Mouse (Mus musculus): ENCODE data around the gene Sepsecs. TPM values are rescaled to one million over a fixed set of nuclear protein-coding genes. Genes with fewer than 3 reads are reported as not detected.

Gene Sepsecs
- polyA plus RNA-seq, 1 experiment: not detected

DNA sequence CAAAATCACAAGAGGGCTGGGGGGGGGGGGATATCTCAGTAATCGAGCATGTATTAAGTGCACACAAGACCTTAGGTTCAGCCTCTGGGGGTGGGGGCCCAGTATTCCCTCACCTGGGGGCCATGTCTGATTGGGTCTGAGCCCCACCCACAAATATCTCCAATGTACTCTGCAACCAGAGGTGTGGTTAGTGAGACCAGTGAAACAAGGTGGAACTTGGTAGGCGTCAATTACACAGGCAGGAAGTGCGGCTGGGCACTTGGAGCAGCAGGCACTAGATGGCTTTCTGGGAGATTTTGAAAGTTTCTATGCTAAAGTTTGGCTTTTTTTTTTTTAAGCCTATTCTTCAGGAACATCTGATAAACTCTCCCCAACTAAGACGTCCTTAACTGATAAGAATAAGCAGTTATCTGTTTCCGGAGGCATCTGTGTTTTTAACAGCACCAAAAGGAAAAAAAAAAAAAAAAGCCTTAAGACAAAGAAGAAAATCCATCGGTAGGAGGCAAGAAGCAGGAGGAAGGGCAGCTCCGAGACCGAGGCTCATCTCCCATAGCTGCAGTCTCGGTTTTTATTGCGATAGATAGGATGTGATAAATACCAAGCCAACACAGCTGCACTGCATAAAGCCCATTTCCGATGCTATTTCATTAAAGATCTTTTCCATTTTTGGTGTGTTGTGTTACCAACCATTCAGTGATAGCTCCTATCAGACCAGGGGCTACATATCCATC is 33.3 kb downstream of the Sepsecs start:
- Histone ChIP-seq H3K4me3 (ENCODE audit: insufficient read depth, low read depth, low read length) (no peak overlapping the region), H3K4me1 (ENCODE audit: control insufficient read depth, insufficient read depth, low read length) (peaks cover 4% of the 10 kb centered on the region; the same call in 1 of the 2 replicates), H3K27ac (ENCODE audit: insufficient read depth, low read depth, low read length) (no peak overlapping the region)
- WGBS: 61% methylated on average over 11 of the region's 11 CpGs
- TF ChIP-seq POLR2A (IDR thresholded peaks at IDR 0.05; ENCODE audit: insufficient read depth, low read depth, low read length): no peak
- no peak for TF ChIP-seq CTCF (IDR thresholded peaks at IDR 0.05; ENCODE audit: insufficient read depth, low read depth, low read length)

GRCm38 (mm10) chr5:52634017-52634416 is 35.5 kb downstream of the Sepsecs start:
- H3K4me3 ChIP-seq (ENCODE audit: insufficient read depth, low read depth, low read length): no peak overlapping the region
- TF ChIP-seq CTCF (IDR thresholded peaks at IDR 0.05; ENCODE audit: insufficient read depth, low read depth, low read length) (peak; percentile 36; the same call in 1 of the 2 replicates), POLR2A (IDR thresholded peaks at IDR 0.05; ENCODE audit: insufficient read depth, low read depth, low read length) (no peak)
- WGBS: 25% methylated on average over 8 of the region's 8 CpGs

GRCm38 (mm10) chr5:52630541-52630940 is 39.0 kb downstream of the Sepsecs start:
- Histone ChIP-seq H3K4me3 (ENCODE audit: insufficient read depth, low read depth, low read length) (no peak overlapping the region), H3K4me1 (ENCODE audit: control insufficient read depth, insufficient read depth, low read length) (peaks cover 11% of the 10 kb centered on the region), H3K27ac (ENCODE audit: insufficient read depth, low read depth, low read length) (no peak overlapping the region)
- TF ChIP-seq POLR2A (IDR thresholded peaks at IDR 0.05; ENCODE audit: insufficient read depth, low read depth, low read length): no peak
- no peak for TF ChIP-seq CTCF (IDR thresholded peaks at IDR 0.05; ENCODE audit: insufficient read depth, low read depth, low read length)
- 100% methylated on average over 1 of the region's 1 CpGs for WGBS

More at GRCm38 (mm10) chr5:52634017-52634416, 35.5 kb downstream of the Sepsecs start:
- Histone ChIP-seq H3K4me1 (ENCODE audit: control insufficient read depth, insufficient read depth, low read length) (peaks cover 4% of the 10 kb centered on the region; the same call in 1 of the 2 replicates), H3K27ac (ENCODE audit: insufficient read depth, low read depth, low read length) (no peak overlapping the region)

GRCm38 (mm10) chr5:52629214-52629613 is 40.3 kb downstream of the Sepsecs start:
- 81% methylated on average over 6 of the region's 6 CpGs for WGBS
- Histone ChIP-seq H3K27ac (ENCODE audit: insufficient read depth, low read depth, low read length) (no peak overlapping the region), H3K4me3 (ENCODE audit: insufficient read depth, low read depth, low read length) (no peak overlapping the region), H3K4me1 (ENCODE audit: control insufficient read depth, insufficient read depth, low read length) (peaks cover 11% of the 10 kb centered on the region)
- TF ChIP-seq POLR2A (IDR thresholded peaks at IDR 0.05; ENCODE audit: insufficient read depth, low read depth, low read length) (no peak), CTCF (IDR thresholded peaks at IDR 0.05; ENCODE audit: insufficient read depth, low read depth, low read length) (no peak)

GRCm38 (mm10) chr5:52628783-52629182 is 40.7 kb downstream of the Sepsecs start:
- TF ChIP-seq CTCF (IDR thresholded peaks at IDR 0.05; ENCODE audit: insufficient read depth, low read depth, low read length) (no peak), POLR2A (IDR thresholded peaks at IDR 0.05; ENCODE audit: insufficient read depth, low read depth, low read length) (no peak)
- Histone ChIP-seq H3K4me3 (ENCODE audit: insufficient read depth, low read depth, low read length) (no peak overlapping the region), H3K4me1 (ENCODE audit: control insufficient read depth, insufficient read depth, low read length) (peaks cover 8% of the 10 kb centered on the region), H3K27ac (ENCODE audit: insufficient read depth, low read depth, low read length) (no peak overlapping the region)
- WGBS: 80% methylated on average over 3 of the region's 3 CpGs

GRCm38 (mm10) chr5:52627713-52628112 is 41.8 kb downstream of the Sepsecs start:
- no peak for TF ChIP-seq POLR2A (IDR thresholded peaks at IDR 0.05; ENCODE audit: insufficient read depth, low read depth, low read length)
- TF ChIP-seq CTCF (IDR thresholded peaks at IDR 0.05; ENCODE audit: insufficient read depth, low read depth, low read length): no peak
- no peak overlapping the region for H3K4me3 ChIP-seq (ENCODE audit: insufficient read depth, low read depth, low read length)
- 88% methylated on average over 8 of the region's 8 CpGs for WGBS
- peaks cover 9% of the 10 kb centered on the region for H3K4me1 ChIP-seq (ENCODE audit: control insufficient read depth, insufficient read depth, low read length)
- H3K27ac ChIP-seq (ENCODE audit: insufficient read depth, low read depth, low read length): no peak overlapping the region

DNA sequence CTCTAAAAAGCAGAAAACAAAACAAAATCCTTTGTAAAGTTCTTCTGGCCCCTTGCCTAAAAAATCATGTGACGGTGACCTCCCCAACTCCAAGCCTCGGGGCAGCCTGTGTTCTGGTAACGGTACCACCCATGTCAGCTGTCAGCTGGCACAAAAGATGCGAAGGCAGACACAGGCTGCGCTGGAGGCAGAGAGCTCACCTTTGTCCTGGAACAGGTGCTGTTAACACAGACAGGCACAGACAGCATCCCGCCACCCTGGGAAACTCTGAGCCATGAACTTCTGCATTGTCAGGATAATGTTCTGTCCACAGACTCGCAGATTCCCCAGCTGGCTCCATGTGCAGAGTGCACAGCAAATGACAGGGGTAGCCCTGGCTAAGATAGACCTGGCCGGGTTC is 43.4 kb downstream of the Sepsecs start:
- 29% methylated on average over 8 of the region's 8 CpGs for WGBS
- no peak for TF ChIP-seq CTCF (IDR thresholded peaks at IDR 0.05; ENCODE audit: insufficient read depth, low read depth, low read length)
- TF ChIP-seq POLR2A (IDR thresholded peaks at IDR 0.05; ENCODE audit: insufficient read depth, low read depth, low read length): no peak
- Histone ChIP-seq H3K27ac (ENCODE audit: insufficient read depth, low read depth, low read length) (no peak overlapping the region), H3K4me1 (ENCODE audit: control insufficient read depth, insufficient read depth, low read length) (peaks cover 13% of the 10 kb centered on the region), H3K4me3 (ENCODE audit: insufficient read depth, low read depth, low read length) (no peak overlapping the region)

DNA sequence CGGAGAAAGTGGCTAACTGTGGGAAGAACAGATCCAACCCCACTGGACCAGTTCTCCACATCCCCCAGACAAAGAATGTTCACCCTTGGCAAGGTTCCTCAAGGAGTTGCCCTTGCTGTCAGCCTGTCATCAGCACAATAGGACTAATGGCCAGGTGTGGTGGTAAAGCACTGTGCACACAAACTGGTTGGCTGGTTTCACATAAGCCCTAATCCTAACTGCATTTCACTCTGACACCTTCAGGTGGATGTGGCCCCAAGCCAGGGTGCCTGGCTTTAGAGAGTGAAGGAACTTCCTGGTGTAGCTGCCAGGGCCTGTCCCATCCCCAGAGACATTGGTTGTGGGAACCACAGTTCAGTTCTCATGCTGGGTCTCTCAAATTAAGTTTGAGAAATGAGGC is 44.6 kb downstream of the Sepsecs start:
- TF ChIP-seq CTCF (IDR thresholded peaks at IDR 0.05; ENCODE audit: insufficient read depth, low read depth, low read length): no peak
- no peak for TF ChIP-seq POLR2A (IDR thresholded peaks at IDR 0.05; ENCODE audit: insufficient read depth, low read depth, low read length)
- Histone ChIP-seq H3K4me3 (ENCODE audit: insufficient read depth, low read depth, low read length) (no peak overlapping the region), H3K27ac (ENCODE audit: insufficient read depth, low read depth, low read length) (no peak overlapping the region), H3K4me1 (ENCODE audit: control insufficient read depth, insufficient read depth, low read length) (peaks cover 13% of the 10 kb centered on the region)
- WGBS: 97% methylated on average over 1 of the region's 1 CpGs

DNA sequence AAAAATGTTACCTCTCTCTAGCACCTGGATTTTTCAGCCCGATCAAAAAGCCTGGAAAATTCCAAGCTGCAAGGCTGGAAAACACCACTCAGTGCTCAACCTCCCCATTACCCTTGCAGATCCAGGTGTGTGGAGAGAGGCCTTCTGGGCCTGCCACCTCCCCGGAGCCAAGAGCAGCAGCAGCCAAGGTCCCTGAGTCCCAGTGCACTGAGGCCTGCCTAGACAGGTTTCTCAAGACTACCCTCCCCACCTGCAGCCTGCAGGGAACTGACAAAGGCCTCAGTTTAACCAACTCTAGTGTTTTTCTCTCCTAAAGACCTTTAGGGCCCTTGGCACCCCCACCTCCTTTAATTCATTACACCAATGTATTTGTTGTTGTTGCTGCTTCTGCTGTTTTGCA is 46.4 kb downstream of the Sepsecs start:
- Histone ChIP-seq H3K4me1 (ENCODE audit: control insufficient read depth, insufficient read depth, low read length) (peaks cover 21% of the 10 kb centered on the region), H3K4me3 (ENCODE audit: insufficient read depth, low read depth, low read length) (no peak overlapping the region), H3K27ac (ENCODE audit: insufficient read depth, low read depth, low read length) (no peak overlapping the region)
- 81% methylated on average over 2 of the region's 2 CpGs for WGBS
- no peak for TF ChIP-seq POLR2A (IDR thresholded peaks at IDR 0.05; ENCODE audit: insufficient read depth, low read depth, low read length)
- TF ChIP-seq CTCF (IDR thresholded peaks at IDR 0.05; ENCODE audit: insufficient read depth, low read depth, low read length): no peak

Measured in olfactory bulb, adult 2 months (tissue).